Mouse (Mus musculus) adrenal gland, postnatal 25 days (tissue): ENCODE results near the gene Ctsl. TPM values are rescaled to one million over a fixed set of nuclear protein-coding genes. Genes with fewer than 3 reads are reported as not detected.
A peak's percentile ranks its signal among the peaks of the same experiment; 100 is the strongest.

Source experiments
- DNase-seq: peaks from one replicate; pipeline ENCODE4 v3.0.0; 2021; ENCODE audit warnings: mixed read lengths
- long read RNA-seq: library from polyadenylated mRNA; stranded (forward); transcript quantifications from one replicate; pipeline ENCODE4 v2.0.0, GENCODE M21; 2021
- total RNA-seq: library from RNA; stranded (reverse); gene quantifications from 2 replicates; pipeline ENCODE4 v1.2.3, GENCODE M21; 2021

The Ctsl gene
- 784 and 797 TPM in 2 replicates for total RNA-seq
- long read RNA-seq, transcript Ctsl-201 (8 exons, 1,971 nt), result major isoform, 527 of 561 reads
- long read RNA-seq, partial matches to known transcripts, result 25 of 561 reads
- long read RNA-seq, other reads (novel, unspliced or antisense), result 9 of 561 reads

DNA sequence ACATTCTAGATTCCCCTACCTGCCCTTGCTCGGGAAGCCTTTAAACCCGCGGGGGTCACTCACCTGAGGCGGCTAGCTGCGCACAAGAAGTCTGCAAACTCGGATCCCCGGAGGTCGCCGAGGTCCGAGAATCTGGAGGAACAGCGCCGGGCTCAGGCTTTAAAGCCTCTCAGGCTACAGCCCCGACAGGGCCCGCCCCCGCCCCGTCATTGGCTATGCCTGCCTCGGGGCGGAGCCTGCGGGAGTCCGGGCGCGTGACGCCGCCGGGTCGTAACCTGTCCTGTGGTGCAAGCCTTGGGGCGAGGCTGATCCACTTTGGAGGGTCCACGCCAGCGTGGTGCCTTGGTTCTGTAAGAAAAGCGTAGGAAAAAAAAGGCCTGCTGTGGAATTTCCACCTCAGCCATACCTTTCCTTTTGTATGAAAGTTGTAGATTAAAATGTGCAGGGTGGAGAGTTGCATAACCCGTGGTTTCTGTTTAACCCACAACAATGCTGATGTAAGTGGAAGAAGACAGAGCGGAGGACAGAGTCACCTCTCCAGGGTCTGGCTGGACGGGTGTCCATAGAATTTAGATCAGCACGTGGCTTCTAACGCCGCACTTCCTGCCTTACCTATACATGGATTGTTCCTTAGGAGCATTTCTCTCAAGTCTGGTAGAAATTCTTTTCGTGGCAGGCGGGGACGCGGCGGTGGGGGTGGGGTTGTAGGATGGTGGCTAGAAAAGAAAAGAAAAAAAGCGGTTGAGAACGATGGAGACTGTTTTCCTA lies at the start of gene Ctsl:
Gene Ctsl (minus strand): TSS at position 718 of the 768 bp plus-strand sequence.
- peak; percentile 95 for DNase-seq

DNA sequence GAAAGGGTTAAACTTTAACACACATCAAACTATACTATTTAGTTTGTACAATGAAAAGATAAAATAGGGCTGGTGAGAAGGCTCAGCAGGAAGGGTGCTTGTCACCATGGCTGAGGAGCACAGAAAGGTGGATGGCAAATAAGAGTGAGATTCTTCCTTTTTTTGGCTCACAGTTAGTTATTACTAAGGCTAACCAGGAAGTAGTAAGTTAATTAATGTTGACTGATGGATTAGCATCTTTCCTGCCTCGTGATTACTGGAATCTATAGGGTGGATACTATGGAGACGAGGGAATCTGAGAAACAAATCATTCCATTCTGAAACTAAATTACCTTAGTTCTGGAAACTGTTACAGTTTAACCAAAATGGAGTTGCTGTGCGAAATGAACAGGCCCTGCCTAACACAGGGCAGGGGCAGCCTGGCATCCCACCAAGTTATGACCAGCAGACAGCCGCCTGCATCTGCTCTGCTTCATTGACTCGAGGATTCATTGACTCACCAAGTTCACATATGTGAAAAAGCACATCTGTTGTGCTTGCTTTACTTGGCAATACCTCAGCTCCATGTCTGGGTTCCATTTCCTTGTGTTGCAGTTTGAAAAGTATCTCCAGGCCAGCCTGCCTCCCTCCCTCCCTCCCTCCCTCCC lies 46.4 kb upstream of the Ctsl start:
- DNase-seq, result no peak

DNA sequence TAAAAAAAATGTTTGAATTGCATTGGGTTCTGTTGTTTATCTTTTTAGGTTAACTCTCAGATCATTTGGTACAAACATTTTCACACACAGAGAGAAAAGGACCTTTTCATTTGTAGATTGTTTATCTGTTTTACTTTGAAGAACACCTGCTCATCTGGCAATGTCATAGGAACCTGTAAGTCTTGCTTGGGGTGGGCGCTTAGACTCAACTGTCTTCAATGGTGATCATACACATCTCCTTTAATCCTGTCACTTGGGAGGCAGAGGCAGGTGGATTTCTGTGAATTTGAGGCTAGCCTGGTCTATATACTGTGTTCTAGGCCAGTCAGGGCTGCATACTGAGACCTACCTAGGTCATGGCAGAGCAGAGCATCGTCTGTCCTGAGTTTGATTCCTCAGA lies 45.0 kb upstream of the Ctsl start:
- DNase-seq, result no peak

DNA sequence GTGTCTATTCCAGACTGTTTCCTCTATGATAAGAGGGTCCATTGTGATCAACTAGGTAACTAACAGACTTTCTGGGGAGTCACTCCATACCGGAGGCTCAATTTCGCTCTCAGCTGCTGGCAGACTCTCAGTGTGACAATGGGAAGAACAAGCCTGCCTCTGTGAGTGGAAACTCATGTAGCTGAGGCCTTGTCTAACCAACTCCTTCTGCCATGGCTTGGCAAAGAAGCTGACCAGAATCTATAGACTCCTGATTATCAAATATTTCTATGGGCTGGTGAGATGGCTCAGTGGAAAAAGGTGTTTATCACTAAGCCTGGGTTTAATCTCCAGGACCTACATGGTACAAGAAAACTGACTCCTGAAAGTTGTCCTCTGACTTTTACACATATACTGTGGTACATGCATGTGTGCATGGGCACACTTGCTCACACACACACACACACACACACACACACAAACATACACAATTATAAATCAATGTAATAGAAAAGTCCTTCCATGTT lies 42.1 kb upstream of the Ctsl start:
- DNase-seq, result no peak

DNA sequence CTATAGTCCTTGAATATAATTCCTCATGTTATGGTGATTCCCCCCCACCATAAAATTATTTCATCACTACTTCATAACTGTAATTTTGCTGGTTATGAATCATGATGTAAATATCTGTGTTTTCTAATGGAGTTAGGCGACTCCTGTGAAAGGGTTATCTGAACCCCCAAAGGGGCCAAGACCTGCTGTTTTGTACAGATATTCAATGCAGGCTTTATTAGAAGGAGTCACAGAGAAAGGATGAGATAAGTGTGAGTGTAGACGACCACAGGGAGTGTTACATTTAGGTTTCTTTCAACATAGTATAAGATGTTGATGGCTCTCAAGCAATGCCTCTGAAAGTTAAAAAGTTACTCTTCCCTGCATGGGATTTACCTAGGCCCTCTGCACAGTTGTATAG lies 40.6 kb upstream of the Ctsl start:
- no peak for DNase-seq

DNA sequence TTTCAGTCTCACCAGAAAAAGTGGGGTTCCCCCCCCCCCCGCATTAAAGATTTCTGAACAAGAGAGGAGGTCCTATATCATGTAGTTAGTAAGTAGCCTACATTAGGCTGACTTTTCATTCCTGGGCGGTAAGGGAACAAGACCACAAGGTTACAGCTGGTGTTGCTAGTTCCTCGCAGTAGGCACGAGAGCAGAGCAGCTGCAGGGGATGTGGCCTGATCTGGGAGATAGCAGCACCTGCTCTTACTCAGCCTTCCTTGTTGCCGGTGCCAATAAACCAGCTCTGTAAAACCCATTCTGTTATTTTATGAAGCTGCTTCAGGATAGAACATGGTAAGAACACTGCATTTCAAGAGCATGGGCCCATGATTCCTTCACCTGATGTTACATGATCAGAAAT lies 39.9 kb upstream of the Ctsl start:
- no peak for DNase-seq

DNA sequence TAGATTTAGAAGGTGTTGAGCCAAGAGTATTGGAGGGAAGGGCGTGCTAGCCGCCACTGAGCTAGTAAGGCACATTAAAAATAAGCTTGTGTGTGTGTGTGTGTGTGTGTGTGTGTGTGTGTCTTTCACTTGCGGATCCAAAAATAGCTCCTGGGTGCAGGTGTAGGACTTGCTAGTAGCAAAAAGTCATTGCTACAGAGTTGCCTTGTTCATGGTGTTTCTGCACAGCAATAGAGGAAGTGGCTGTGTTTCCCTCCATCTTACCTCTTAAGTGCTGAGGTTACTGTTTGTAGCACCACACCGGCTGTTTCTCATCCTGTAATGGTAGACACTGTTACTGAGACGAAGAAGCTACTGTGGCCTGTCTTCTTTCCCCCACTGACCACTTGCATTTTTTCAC lies 37.3 kb upstream of the Ctsl start:
- no peak for DNase-seq

DNA sequence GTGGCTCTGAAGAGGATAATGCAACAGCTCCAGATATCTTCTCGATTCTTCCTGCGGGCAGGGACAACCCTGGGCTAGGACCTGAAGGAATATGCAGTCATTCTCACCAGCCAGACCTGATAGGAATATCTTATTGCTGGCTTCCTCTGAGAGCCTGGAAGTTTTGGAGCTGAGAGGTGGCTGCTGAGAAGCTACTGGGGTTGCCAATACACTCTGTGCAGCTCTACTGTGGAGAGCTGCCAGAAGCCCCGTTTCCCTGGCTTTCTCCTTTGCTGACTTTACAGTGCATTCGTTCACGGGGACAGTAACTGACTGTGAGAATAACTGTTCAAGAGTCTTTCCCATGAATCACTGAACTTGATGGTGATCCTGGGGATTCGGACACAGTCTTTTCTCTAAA lies 34.9 kb upstream of the Ctsl start:
- DNase-seq, result no peak

DNA sequence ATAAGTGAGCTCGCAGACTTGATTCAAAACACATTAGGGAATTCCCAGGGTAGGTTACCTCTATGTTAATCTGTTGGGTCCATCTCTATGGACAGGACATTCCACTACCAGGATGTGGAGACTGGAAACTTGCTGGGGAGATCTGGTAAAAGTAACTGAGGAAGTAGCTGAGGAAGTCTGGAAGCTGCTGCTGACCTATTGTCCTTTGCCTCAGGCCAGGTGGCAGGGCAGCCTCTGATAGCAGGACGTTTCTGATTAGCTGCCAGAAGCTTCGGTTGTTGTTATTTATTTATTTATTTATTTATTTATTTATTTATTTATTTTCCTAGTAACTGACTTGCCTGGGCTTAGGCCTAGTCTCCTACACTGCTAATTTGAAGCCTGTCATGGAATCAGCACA lies 32.8 kb upstream of the Ctsl start:
- no peak for DNase-seq

DNA sequence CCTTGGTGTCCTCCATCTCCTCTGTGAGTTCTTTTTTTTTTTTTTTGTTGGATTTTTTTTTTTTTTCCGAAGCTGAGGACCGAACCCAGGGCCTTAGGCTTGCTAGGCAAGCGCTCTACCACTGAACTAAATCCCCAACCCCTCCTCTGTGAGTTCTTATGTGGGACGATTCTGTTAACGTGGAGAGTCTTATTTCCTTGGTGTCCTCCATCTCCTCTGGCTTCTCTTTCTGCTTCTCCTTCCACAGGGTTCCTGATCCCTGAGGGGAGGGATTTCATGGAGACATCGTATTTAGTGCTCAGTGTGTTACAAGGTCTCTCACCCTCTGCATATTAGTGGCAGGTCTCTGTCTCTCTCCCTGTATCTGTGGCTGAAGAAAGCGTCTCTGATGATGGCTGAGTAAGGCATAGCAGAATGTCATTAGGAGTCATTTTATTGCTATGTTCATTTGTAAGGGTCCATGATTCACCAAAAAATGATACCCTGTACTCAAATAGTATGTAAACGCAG lies 32.3 kb upstream of the Ctsl start:
- no peak for DNase-seq

DNA sequence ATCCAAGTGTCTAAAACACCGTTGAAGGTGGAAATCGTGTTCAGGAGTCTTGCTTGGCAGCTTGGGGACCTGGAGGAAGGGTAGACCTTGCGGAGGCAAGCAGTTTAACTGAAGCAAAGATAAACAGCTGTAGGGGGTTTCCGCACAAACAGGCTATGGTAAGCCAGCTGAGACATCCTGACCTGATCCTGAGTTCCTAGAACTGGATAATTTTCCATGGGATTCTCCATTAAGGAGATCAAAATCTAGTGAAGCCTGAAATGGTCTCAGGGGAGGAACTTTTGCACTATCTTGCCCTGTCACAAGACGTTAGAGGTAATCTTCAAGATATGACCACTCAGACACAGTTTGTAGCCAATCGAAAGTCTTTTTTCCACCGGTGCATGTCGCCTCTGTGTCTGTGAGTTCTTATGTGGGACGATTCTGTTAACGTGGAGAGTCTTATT lies 31.8 kb upstream of the Ctsl start:
- no peak for DNase-seq

DNA sequence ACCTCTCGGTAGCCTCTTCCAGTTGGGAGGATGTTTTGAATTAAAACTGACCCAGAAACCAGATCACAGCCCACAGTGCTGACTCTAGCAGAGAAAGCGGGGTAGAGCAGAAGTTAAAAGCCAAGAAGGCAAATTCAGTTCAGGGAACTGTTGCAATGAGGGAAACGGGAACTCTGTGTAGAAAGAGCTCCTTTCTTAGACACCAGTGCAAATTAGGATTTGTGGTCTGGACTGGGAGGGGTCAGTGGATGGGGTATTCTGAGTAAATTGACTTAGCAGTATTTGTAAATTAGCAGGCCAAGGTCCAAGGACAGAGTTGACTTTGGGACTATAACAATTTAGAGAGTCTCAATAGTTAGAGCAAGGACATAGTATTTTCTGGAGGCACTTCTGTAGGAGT lies 31.3 kb upstream of the Ctsl start:
- DNase-seq, result no peak

DNA sequence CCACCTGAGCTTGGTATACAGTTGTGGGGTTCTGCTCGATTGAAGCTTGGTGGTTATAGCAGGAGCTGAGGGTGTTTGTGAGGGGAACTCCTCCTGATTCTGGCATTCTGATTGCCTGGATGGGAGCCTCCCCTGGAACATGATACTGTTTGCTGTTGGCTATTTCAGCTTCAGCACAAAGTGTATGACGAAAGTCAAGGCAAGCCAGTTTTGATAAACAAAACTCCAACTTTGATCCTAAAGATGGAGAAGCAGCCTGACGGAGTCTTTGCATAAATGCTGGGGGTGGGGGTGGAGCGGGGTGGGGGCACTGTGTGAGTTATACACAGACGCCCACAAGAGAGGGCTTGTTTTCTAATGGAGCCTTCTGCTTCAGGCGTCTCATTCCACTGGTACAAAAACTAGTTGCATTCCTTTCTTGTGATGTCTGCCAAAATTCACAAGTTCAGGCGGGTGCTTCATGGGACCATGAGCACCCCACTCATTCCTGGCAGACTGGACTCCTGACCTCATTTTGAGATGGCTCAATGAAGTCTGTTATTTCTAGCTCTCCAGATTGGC lies 30.2 kb upstream of the Ctsl start:
- DNase-seq, result no peak

DNA sequence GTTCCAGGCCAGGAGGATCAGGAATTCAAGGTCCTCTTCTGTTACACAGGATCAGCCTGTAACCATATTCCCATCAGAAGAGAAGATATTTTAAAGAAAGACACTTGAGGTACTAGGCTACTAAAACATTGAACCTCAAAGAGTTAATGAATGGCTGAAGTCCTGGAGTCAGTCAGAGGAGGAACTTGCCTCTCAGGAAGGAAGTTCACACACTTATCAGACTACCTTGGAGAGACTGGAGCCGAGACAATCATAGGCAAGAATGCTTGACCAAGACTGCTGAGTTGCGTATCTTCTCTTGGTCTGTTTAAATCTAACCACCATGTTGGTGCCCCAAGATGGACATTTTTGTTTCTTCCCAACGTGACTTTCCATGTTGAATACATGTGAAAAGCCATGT lies 29.2 kb upstream of the Ctsl start:
- no peak for DNase-seq

DNA sequence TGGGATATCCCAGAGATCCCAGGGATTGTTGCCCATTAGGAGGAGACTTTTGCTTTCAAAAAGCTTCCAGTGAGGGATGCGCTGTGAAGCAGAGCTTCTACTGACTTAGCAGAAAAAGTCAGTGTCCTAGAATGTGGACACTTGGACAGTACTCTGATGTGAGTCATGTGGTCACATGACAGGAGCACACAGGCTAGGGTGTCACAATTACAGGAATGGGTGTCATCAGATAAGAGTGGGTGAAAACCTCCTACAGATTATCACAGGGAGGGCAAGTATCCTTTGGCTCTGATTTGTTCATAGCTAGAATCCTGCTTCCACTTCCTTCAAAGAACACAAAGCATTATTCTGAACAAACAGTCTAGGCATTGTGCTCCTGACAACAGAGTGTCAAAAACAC lies 27.4 kb upstream of the Ctsl start:
- DNase-seq, result no peak

DNA sequence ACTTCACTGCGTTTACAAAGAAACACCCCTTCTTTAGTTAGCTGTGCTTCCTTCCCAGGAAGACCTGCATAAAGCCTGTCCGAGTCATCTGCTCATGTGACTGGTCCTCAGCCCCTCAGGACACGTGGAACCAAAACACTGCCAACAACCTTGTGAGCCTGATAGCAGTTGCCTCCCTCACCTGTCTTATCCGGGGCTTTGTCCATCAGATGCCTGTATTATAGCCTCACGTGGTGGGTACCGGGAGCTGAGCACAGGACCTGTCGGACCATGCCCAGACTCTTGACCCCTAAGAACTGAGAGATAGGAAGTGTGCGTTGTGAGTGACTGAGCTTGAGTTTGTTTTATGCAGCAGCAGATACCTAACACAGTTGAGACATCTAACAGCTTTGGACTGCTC lies 26.3 kb upstream of the Ctsl start:
- no peak for DNase-seq

DNA sequence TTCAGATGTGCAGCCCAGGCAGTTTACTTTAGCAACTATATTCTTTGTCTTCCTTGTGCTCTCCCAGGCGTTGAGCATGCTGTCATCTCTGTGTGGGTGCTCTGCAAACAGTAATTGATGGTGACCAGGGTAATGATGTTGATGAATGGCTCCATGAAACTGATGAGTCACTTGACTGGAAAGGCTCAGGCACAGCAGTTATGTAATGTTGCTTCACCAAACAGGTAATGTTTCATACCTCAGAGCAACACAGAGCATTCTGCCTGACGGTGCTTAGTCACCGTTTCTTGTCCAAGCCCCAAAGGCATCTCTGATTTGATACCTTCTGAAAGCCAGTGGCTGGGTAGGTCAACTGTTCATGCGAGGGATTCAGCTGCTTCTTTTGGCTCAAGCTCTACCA lies 17.7 kb upstream of the Ctsl start:
- DNase-seq, result no peak

DNA sequence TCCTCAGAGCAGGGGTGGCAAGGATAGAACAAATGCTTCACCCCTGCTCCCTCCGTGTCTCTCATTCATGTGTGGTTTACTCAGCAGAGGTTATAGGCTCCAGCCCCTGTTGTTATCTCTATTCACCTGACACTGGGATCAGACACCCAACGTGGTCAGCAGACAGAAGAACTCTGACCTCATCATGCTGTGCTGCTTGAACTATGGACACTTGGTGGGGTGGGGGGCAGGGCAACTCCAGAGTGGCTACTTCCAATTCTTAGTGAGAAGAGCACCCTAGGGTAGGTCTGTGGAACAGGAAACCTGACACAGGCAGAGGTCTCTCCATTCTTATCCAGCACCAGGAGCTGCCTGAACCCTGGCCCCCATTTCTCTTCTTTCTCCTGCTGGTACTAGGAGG lies 15.4 kb upstream of the Ctsl start:
- no peak for DNase-seq

DNA sequence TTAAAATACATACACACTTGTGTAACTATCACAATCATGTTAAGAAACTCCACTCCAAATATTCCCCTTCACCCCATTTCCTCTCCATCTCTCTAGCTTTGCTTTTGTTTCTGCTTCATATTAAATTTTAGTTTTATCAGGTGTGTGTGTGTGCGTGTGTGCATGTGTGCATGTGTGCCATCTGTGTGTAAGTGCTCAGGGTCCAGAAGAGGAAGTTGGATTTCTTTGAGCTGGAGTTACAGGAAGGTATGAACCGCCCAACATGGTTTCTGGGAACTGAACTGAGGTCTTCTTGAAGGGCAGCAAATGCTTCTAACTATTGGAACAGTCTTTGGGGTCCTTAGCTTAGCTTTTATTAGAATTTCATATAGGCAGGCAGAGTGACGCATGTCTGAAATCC lies 14.2 kb upstream of the Ctsl start:
- DNase-seq, result no peak

DNA sequence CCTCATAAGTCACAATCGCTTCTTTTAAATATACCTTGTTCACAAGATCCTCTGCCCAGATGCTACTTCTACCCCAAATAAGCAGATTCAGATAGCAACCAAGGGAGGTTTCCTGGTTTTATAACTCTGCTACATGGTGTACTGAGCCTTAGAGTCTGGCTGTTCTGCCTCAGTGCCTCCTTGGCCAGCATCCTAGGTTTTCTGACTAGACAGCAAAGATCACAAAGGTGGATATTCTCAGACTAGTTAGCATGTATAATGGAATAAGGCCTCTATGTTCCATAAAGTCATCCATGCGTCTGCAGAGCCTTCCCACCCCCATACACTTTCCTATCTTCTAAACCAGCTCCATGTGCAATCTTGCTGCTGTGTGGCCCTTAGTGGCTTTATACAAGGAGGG lies 9.6 kb upstream of the Ctsl start:
- no peak for DNase-seq

DNA sequence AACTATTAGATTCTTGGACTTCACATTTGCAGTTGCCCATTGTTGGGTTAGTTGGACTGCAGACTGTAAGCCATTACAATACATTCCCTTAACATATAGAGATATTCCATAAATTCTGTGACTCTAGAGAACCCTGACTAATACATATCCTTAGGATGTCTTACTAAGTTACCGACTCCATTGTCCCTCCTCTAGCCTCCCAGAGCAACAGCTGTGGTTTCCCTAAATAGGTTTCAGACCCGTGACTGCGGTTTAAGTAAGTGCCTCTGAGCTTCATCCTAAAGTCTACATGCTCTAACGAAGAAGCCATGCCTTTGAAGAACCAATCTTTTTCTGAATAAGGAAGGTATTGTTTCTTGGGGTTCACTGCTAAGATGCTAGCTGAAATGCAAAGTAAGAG lies 7.9 kb upstream of the Ctsl start:
- DNase-seq, result no peak

DNA sequence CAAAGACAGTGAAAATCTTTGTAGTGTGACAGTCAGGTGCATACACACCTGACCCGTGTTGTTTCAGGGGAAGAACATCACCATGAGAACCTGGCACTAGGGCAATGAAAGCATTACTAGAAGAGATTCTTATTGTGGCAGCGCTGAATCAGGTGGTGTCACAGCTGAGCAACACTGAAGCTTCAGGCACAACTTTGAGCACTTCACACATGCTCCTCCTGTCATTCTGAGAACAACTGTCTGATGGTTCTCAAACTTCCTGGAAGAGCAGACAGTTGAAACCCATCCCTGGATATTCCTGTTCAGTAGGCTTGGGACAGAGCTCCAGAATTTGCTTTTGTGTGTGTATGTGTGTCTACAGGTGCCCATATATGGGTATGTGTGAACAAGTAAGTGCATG lies 5.8 kb upstream of the Ctsl start:
- no peak for DNase-seq

DNA sequence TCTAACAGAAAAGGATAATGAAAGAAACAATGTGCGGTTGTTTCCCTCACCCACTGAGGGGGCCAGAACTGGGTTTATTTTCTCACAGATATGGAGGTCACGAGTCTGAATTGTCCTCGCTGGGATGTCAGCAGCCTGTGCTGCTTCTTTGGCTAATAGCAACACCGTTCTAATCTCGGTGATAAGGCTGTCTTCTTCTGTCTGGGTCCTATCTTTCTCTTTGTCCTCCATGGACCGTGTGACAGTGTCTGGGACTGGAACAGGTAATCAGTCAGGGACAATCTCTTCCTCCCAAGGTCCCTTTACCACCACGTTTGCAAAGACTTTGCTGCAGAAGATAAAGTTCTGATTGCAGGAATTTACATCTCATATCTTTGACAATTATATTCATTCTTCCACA lies 4.5 kb upstream of the Ctsl start:
- DNase-seq, result no peak
